Mouse (Mus musculus) heart, adult 2 months (tissue): Measurements from ENCODE around the gene Fbxo9. TPM values are rescaled to one million over a fixed set of nuclear protein-coding genes. Genes with fewer than 3 reads are reported as not detected.

Experiments
- DNase-seq, 2 experiments: peaks; one replicate each; pipeline ENCODE4 v3.0.0; 2021
- H3K27ac ChIP-seq: fragments of 200-600 bp; 2 replicates; pipeline ENCODE4 v1.8.1; 2022
- H3K27me3 ChIP-seq: fragments of 200-500 bp; 2 replicates; pipeline ENCODE4 v1.6.1; 2012; ENCODE audit warnings: mild to moderate bottlenecking, low read length, inconsistent platforms, mixed read lengths; ENCODE audit not compliant: control insufficient read depth, insufficient read depth
- H3K36me3 ChIP-seq: fragments of 200-500 bp; 2 replicates; pipeline ENCODE4 v1.6.1; 2012; ENCODE audit warnings: low read length, inconsistent platforms; ENCODE audit not compliant: control insufficient read depth, insufficient read depth
- H3K4me1 ChIP-seq: fragments of 200-500 bp; 2 replicates; pipeline ENCODE4 v1.6.1; 2011; ENCODE audit warnings: low read length; ENCODE audit not compliant: control insufficient read depth, insufficient read depth
- H3K4me3 ChIP-seq: fragments of 200-600 bp; 2 replicates; pipeline ENCODE4 v1.8.1; 2022
- H3K79me2 ChIP-seq: fragments of 200-500 bp; replicated peaks from 2 replicates; pipeline ENCODE4 v1.6.1; 2012; ENCODE audit warnings: mild to moderate bottlenecking, inconsistent platforms, low read length, moderate library complexity, mixed read lengths; ENCODE audit not compliant: control insufficient read depth, insufficient read depth
- H3K9ac ChIP-seq: fragments of 200-500 bp; 2 replicates; pipeline ENCODE4 v1.6.1; 2012; ENCODE audit warnings: low read depth, mild to moderate bottlenecking, control low read depth, inconsistent platforms, low read length, mixed read lengths
- CTCF ChIP-seq: fragments of 200-600 bp; IDR thresholded peaks from 2 replicates; pipeline ENCODE4 v1.8.1; 2022; ENCODE audit warnings: antibody characterized with exemption, mild to moderate bottlenecking, moderate library complexity
- EP300 ChIP-seq: fragments of 200-500 bp; IDR thresholded peaks from 2 replicates; pipeline ENCODE4 v1.6.1; 2011; ENCODE audit warnings: low read depth, low read length, control low read depth; ENCODE audit not compliant: insufficient read depth
- POLR2A ChIP-seq: fragments of 200-500 bp; IDR thresholded peaks from 2 replicates; pipeline ENCODE4 v1.6.1; 2011; ENCODE audit warnings: mild to moderate bottlenecking, low read depth, low read length, control low read depth; ENCODE audit not compliant: insufficient read depth
- WGBS: fragments of 180-500 bp; shearing (Covaris S2); methylation state at CpG from one replicate; pipeline ENCODE4 v1.1.7; 2018; 5-methylcytosine and 5-hydroxymethylcytosine counted together
- intact Hi-C: fragments of 180-260 bp; cut with DNase I; formaldehyde crosslinking; loops from one replicate; pipeline ENCODE4 v1.15.1; 2025
- polyA plus RNA-seq: library from polyadenylated mRNA; depleted of rRNA; stranded (reverse); fragments of >200 nt; gene quantifications from 2 replicates; pipeline ENCODE4 v1.2.3, GENCODE M21; 2012
- total RNA-seq, 2 experiments: library from RNA; stranded (reverse); gene quantifications; 2 replicates each; pipeline ENCODE4 v1.2.3; 2021

The Fbxo9 gene
- total and polyA plus RNA-seq, 3 experiments: 34.4 to 69.5 (median 40.6) TPM

GRCm38 (mm10) chr9:78124297-78124696 is 15.4 kb upstream of the Fbxo9 start:
- H3K27ac ChIP-seq: no peak overlapping the region

GRCm38 (mm10) chr9:78122939-78123712 is 14.3 kb upstream of the Fbxo9 start:
- intact Hi-C loops: no loop called here
- Histone ChIP-seq H3K36me3 (peaks cover 10% of the 10 kb centered on the region; the same call in 1 of the 2 replicates), H3K4me1 (peaks cover 14% of the 10 kb centered on the region), H3K79me2 (peaks cover 3% of the 10 kb centered on the region), H3K4me3 (no peak overlapping the region), H3K9ac (no peak overlapping the region), H3K27ac (peak overlapping the region; percentile 72), H3K27me3 (no peaks in the 10 kb centered on the region)
- 67% methylated on average over 7 of the region's 7 CpGs for WGBS
- TF ChIP-seq CTCF: no peak
- no peak for TF ChIP-seq EP300
- no peak for TF ChIP-seq POLR2A
- no peak for DNase-seq

More at GRCm38 (mm10) chr9:78124297-78124696, 15.4 kb upstream of the Fbxo9 start:
- Histone ChIP-seq H3K79me2 (peaks cover 3% of the 10 kb centered on the region), H3K4me3 (no peak overlapping the region), H3K36me3 (peaks cover 10% of the 10 kb centered on the region; the same call in 1 of the 2 replicates), H3K27me3 (no peaks in the 10 kb centered on the region), H3K9ac (no peak overlapping the region), H3K4me1 (peaks cover 14% of the 10 kb centered on the region)
- TF ChIP-seq EP300 (no peak), POLR2A (no peak), CTCF (no peak)
- intact Hi-C loops: no loop called here
- 72% methylated on average over 6 of the region's 6 CpGs for WGBS
- DNase-seq: no peak

GRCm38 (mm10) chr9:78121985-78122384 is 13.1 kb upstream of the Fbxo9 start:
- Histone ChIP-seq H3K36me3 (peaks cover 10% of the 10 kb centered on the region; the same call in 1 of the 2 replicates), H3K4me1 (peaks cover 17% of the 10 kb centered on the region), H3K27me3 (no peaks in the 10 kb centered on the region), H3K9ac (no peak overlapping the region), H3K27ac (peak overlapping the region; percentile 72), H3K79me2 (no peaks in the 10 kb centered on the region; the same call in 1 of the 2 replicates), H3K4me3 (no peak overlapping the region)
- no peak for DNase-seq
- intact Hi-C loops: no loop called here
- 43% methylated on average over 6 of the region's 6 CpGs for WGBS
- TF ChIP-seq POLR2A: no peak
- no peak for TF ChIP-seq CTCF
- no peak for TF ChIP-seq EP300

- peaks cover 18% of the 10 kb centered on the region for H3K4me1 ChIP-seq
Observed at GRCm38 (mm10) chr9:78121358-78121757, 12.5 kb upstream of the Fbxo9 start.

GRCm38 (mm10) chr9:78117690-78118089 is 8.8 kb upstream of the Fbxo9 start:
- Histone ChIP-seq H3K27ac (peak overlapping the region; percentile 51; the same call in 1 of the 2 replicates), H3K4me3 (no peak overlapping the region), H3K27me3 (no peaks in the 10 kb centered on the region), H3K9ac (no peak overlapping the region), H3K79me2 (peaks cover 2% of the 10 kb centered on the region; the same call in 1 of the 2 replicates), H3K4me1 (peaks cover 26% of the 10 kb centered on the region), H3K36me3 (peaks cover 9% of the 10 kb centered on the region; the same call in 1 of the 2 replicates)
- no peak for DNase-seq
- intact Hi-C loops: no loop called here
- 59% methylated on average over 2 of the region's 2 CpGs for WGBS
- TF ChIP-seq EP300 (no peak), CTCF (no peak), POLR2A (no peak)

More at GRCm38 (mm10) chr9:78121358-78121757, 12.5 kb upstream of the Fbxo9 start:
- H3K27ac ChIP-seq: peak overlapping the region; percentile 72
- no peak overlapping the region for H3K9ac ChIP-seq
- WGBS: 51% methylated on average over 8 of the region's 8 CpGs
- peaks cover 10% of the 10 kb centered on the region; the same call in 1 of the 2 replicates for H3K36me3 ChIP-seq
- H3K79me2 ChIP-seq: peaks cover 2% of the 10 kb centered on the region; the same call in 1 of the 2 replicates
- no peaks in the 10 kb centered on the region for H3K27me3 ChIP-seq
- H3K4me3 ChIP-seq: no peak overlapping the region
- DNase-seq: peak in 1 of 2 experiments; percentile 49
- TF ChIP-seq CTCF (no peak), EP300 (peak; percentile 83)
- intact Hi-C loops: no loop called here

- Histone ChIP-seq H3K4me1 (peaks cover 17% of the 10 kb centered on the region), H3K36me3 (peaks cover 6% of the 10 kb centered on the region; the same call in 1 of the 2 replicates), H3K4me3 (no peak overlapping the region), H3K27ac (peak overlapping the region; percentile 51), H3K9ac (no peak overlapping the region), H3K27me3 (no peaks in the 10 kb centered on the region), H3K79me2 (peaks cover 2% of the 10 kb centered on the region; the same call in 1 of the 2 replicates)
- intact Hi-C loops: loop anchor here (2.0 kb wide), 1 partner anchor 23 kb away; no protein-coding TSS in a partner anchor
- 55% methylated on average over 9 of the region's 9 CpGs for WGBS
- peak; percentile 48 for DNase-seq
- TF ChIP-seq EP300 (no peak), CTCF (no peak), POLR2A (no peak)
Observed at GRCm38 (mm10) chr9:78115746-78116145, 6.9 kb upstream of the Fbxo9 start.
